Mouse (Mus musculus) spleen, postnatal 0 days (tissue): ENCODE measurements around the gene Palmd. TPM values are rescaled to one million over a fixed set of nuclear protein-coding genes. Genes with fewer than 3 reads are reported as not detected.

Experiments used
- polyA plus RNA-seq: library from polyadenylated mRNA; unstranded; fragments of >200 nt; fragmentation: Nextera tagmentation; extraction: Ambion mirVana; gene quantifications from 2 replicates; pipeline ENCODE4 v1.2.1, GENCODE M21; 2015

Palmd gene
- polyA plus RNA-seq = 2.8 and 4.1 TPM in 2 replicates

DNA sequence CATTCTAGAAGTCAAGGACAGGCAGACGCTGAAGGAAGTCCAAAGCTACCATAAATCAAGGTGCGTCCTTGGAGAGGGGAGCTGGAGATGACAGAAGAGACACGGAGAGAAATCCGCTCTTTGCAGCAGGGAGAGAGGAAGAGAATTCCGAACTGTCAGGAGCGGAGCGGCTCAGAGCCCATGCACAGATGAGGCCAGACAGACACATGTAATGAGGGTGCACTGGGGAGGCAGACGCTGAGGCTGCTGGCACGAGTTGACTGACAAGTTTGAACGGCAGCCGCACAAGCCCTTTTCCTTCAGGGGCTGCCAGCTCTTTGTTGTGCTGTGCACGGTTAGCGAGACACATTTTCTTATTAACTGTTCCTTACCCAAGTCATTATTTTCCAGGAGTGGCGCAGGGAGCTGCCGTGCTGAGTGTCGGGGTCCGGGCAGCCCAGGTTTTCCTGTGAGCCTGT is at the start of gene Palmd:
TSS of gene Palmd (minus strand) at position 448 of the 458 bp plus-strand sequence.

DNA sequence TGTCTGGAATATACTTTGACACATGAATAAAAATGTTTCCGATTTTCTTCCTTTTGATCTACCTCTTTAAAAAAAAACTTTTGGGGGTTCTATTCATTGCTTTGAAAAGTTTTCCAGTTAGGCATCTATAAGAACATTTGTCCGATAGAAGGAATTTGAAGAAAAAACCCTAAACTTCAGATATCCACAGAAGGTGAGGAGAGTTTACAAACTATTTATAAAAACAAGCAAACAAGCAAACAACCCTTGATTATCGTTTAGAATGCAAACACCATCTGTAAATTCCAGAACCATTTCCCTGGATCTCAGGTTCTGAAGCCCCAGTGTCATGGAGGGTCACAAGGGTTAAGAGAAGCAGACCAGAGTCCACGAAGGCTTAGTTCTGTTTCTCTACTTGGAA is 820 bp downstream of the Palmd start, which contains the start of gene 4930455H04Rik:
TSS of gene 4930455H04Rik (plus strand) at position 301 of the 400 bp plus-strand sequence.

Other genes with a start within 250 kb of the Palmd start
- gene Agl, start 160.8 kb downstream of the Palmd start, polyA plus RNA-seq = 6.4 and 8.1 TPM in 2 replicates
- 20.6 and 22.1 TPM in 2 replicates for gene Frrs1, start 109.5 kb downstream of the Palmd start, polyA plus RNA-seq
- gene 4930455H04Rik, start 720 bp downstream of the Palmd start, polyA plus RNA-seq = not detected in 2 replicates